Mouse (Mus musculus) adrenal gland, adult 8-10 months (tissue): ENCODE results near the gene Synpo2l. TPM values are rescaled to one million over a fixed set of nuclear protein-coding genes. Genes with fewer than 3 reads are reported as not detected.
A peak's percentile ranks its signal among the peaks of the same experiment; 100 is the strongest.
"Not testable (repeated sequence)": the region's sequence is repeated elsewhere in the genome, so short reads cannot be mapped to it uniquely, and the experiment has no call there.

Experiments used
- DNase-seq: peaks from one replicate; pipeline ENCODE4 v3.0.0; 2022
- total RNA-seq, 4 experiments: library from RNA; stranded (reverse); gene quantifications; 2 replicates each; pipeline ENCODE4 v1.2.4; 2022

The Synpo2l gene
- total RNA-seq, result under 1 TPM; 0.22 to 0.43 (median 0.41) TPM

- no peak for DNase-seq
These were observed at the start of gene Synpo2l for GRCm38 (mm10) chr14:20668154-20668810. Gene Synpo2l (minus strand): TSS chr14:20668354.

- no peak for DNase-seq
These were observed 45.7 kb upstream of the Synpo2l start for GRCm38 (mm10) chr14:20713832-20714231.

GRCm38 (mm10) chr14:20708239-20708638, 40.1 kb upstream of the Synpo2l start:
- no peak for DNase-seq

- peak; percentile 85 for DNase-seq
These were observed 39.3 kb upstream of the Synpo2l start, which contains the start of gene Zswim8 for GRCm38 (mm10) chr14:20707201-20708190. Gene Zswim8 (plus strand): TSS chr14:20707552.

GRCm38 (mm10) chr14:20703461-20703860, 35.3 kb upstream of the Synpo2l start:
- not testable (repeated sequence) for DNase-seq

- peak; percentile 84 for DNase-seq
These were observed 34.7 kb upstream of the Synpo2l start, which contains the start of gene Chchd1 for GRCm38 (mm10) chr14:20702741-20703381. Gene Chchd1 (plus strand): TSS chr14:20703006.

- DNase-seq, result no peak
These were observed 34.1 kb upstream of the Synpo2l start for GRCm38 (mm10) chr14:20702096-20702740.

- DNase-seq, result no peak
These were observed 33.4 kb upstream of the Synpo2l start for GRCm38 (mm10) chr14:20701554-20701953.

- DNase-seq, result no peak
These were observed 32.2 kb upstream of the Synpo2l start for GRCm38 (mm10) chr14:20700362-20700761.

GRCm38 (mm10) chr14:20698515-20698914, 30.4 kb upstream of the Synpo2l start:
- DNase-seq, result no peak

GRCm38 (mm10) chr14:20696986-20697385, 28.8 kb upstream of the Synpo2l start:
- DNase-seq, result no peak

GRCm38 (mm10) chr14:20695761-20696520, 27.8 kb upstream of the Synpo2l start:
- DNase-seq, result no peak

- peak; percentile 85 for DNase-seq
These were observed 27.0 kb upstream of the Synpo2l start, which contains the start of gene Fut11 for GRCm38 (mm10) chr14:20694884-20695760. Gene Fut11 (plus strand): TSS chr14:20694968.

- no peak for DNase-seq
These were observed 26.2 kb upstream of the Synpo2l start for GRCm38 (mm10) chr14:20694185-20694883.

- no peak for DNase-seq
These were observed 25.5 kb upstream of the Synpo2l start for GRCm38 (mm10) chr14:20693589-20694101.

GRCm38 (mm10) chr14:20691772-20692171, 23.6 kb upstream of the Synpo2l start:
- no peak for DNase-seq

GRCm38 (mm10) chr14:20689009-20689408, 20.9 kb upstream of the Synpo2l start:
- no peak for DNase-seq

GRCm38 (mm10) chr14:20686576-20686975, 18.4 kb upstream of the Synpo2l start:
- DNase-seq, result no peak

GRCm38 (mm10) chr14:20682498-20682897, 14.3 kb upstream of the Synpo2l start:
- DNase-seq, result no peak
